Mouse (Mus musculus): ENCODE measurements around the gene Grpr.

GRCm38 (mm10) chrX:163502088-163502487, 47.4 kb downstream of the Grpr start:
- TF ChIP-seq CTCF (IDR thresholded peaks at IDR 0.05; ENCODE audit: borderline replicate concordance, insufficient read depth, low read depth, low read length) (no peak), POLR2A (IDR thresholded peaks at IDR 0.05; ENCODE audit: borderline replicate concordance, insufficient read depth, low read length) (no peak)

Data from cerebellum, adult 2 months (tissue).